Comparison of ENCODE assay signal across 17 mouse cellular contexts in genomic region chr2:153237193-153237592, GRCm38 (mm10). TPM values are rescaled to one million over a fixed set of nuclear protein-coding genes. Genes with fewer than 3 reads are reported as not detected.
DNase-seq lines count a peak whose midpoint lies in the region; ATAC-seq lines count a peak whose summit lies in the region.
"Had no signal": no experiment of that assay in that cellular context is flagged by ENCODE, and none has a peak within 500 bp of the region (broad histone marks: within the 10 kb centered on the region; RNA-seq: fewer than 3 reads in every experiment).

No protein-coding gene starts in this region.

- DNase-seq in liver, embryonic 11.5 days (ENCODE audit: low spot score): no peak
- DNase-seq in adipocyte (ENCODE audit: low spot score): peak; percentile 46
- no peak for DNase-seq in adrenal gland, adult 8-10 months
- no peak for DNase-seq in right cerebral cortex, postnatal 25 days
- DNase-seq: cerebellum, adult 9-10 months; layer of hippocampus, postnatal 36 days; left cerebral cortex, postnatal 4 days; right cerebral cortex, adult 18-20 months; thymus, postnatal 25 days had no signal

- peaks cover 68% of the 10 kb centered on the region for H3K36me3 ChIP-seq in liver, embryonic 12.5 days
- peaks cover 26% of the 10 kb centered on the region for H3K36me3 ChIP-seq in liver, embryonic 11.5 days (ENCODE audit: control insufficient read depth, insufficient read depth, low read length)
- peaks cover 14% of the 10 kb centered on the region for H3K36me3 ChIP-seq in intestine, embryonic 16.5 days (ENCODE audit: control insufficient read depth, insufficient read depth, low read length)
- peaks cover 20% of the 10 kb centered on the region for H3K36me3 ChIP-seq in stomach, embryonic 15.5 days

- no peaks in the 10 kb centered on the region for H3K9me3 ChIP-seq in liver, embryonic 12.5 days (replicated peaks)
- no peaks in the 10 kb centered on the region for H3K9me3 ChIP-seq in liver, embryonic 11.5 days (ENCODE audit: control insufficient read depth, low read length)
- H3K9me3 ChIP-seq in intestine, embryonic 16.5 days (ENCODE audit: control insufficient read depth, low read length): no peaks in the 10 kb centered on the region
- no peaks in the 10 kb centered on the region for H3K9me3 ChIP-seq in stomach, embryonic 15.5 days
- H3K9me3 ChIP-seq: forebrain, embryonic 12.5 days; heart, embryonic 15.5 days; kidney, embryonic 15.5 days; midbrain, embryonic 15.5 days had no signal

- H3K27ac ChIP-seq in liver, embryonic 12.5 days: no peak overlapping the region
- H3K27ac ChIP-seq in liver, embryonic 11.5 days (ENCODE audit: low read depth, low read length): no peak overlapping the region
- H3K27ac ChIP-seq in intestine, embryonic 16.5 days (ENCODE audit: low read length): peak overlapping the region; percentile 98; the same call in 1 of the 2 replicates
- peak overlapping the region; percentile 96 for H3K27ac ChIP-seq in stomach, embryonic 15.5 days
- H3K27ac ChIP-seq: forebrain, embryonic 12.5 days; heart, embryonic 15.5 days; kidney, embryonic 15.5 days; midbrain, embryonic 15.5 days had no signal

- H3K4me1 ChIP-seq in liver, embryonic 12.5 days: peaks cover 44% of the 10 kb centered on the region
- H3K4me1 ChIP-seq in liver, embryonic 11.5 days (replicated peaks; ENCODE audit: control insufficient read depth, insufficient read depth, low read length): peaks cover 25% of the 10 kb centered on the region
- peaks cover 22% of the 10 kb centered on the region for H3K4me1 ChIP-seq in intestine, embryonic 16.5 days (ENCODE audit: control insufficient read depth, insufficient read depth, low read length)
- H3K4me1 ChIP-seq in stomach, embryonic 15.5 days: peaks cover 20% of the 10 kb centered on the region

- no peaks in the 10 kb centered on the region for H3K27me3 ChIP-seq in liver, embryonic 12.5 days (replicated peaks)
- H3K27me3 ChIP-seq in liver, embryonic 11.5 days (replicated peaks; ENCODE audit: control insufficient read depth, insufficient read depth, low read length): no peaks in the 10 kb centered on the region
- H3K27me3 ChIP-seq in intestine, embryonic 16.5 days (replicated peaks; ENCODE audit: control insufficient read depth, insufficient read depth, low read length): no peaks in the 10 kb centered on the region
- no peaks in the 10 kb centered on the region for H3K27me3 ChIP-seq in stomach, embryonic 15.5 days (replicated peaks)
- H3K27me3 ChIP-seq: forebrain, embryonic 12.5 days; heart, embryonic 15.5 days; kidney, embryonic 15.5 days; midbrain, embryonic 15.5 days had no signal

- H3K9ac ChIP-seq in liver, embryonic 12.5 days: no peak overlapping the region
- H3K9ac ChIP-seq in liver, embryonic 11.5 days (ENCODE audit: low read depth, low read length): no peak overlapping the region
- H3K9ac ChIP-seq in intestine, embryonic 16.5 days (ENCODE audit: low read depth, low read length): 0 out of 2 replicates have a peak overlapping the region, but pooled peaks have one; percentile 99
- no peak overlapping the region for H3K9ac ChIP-seq in stomach, embryonic 15.5 days
- H3K9ac ChIP-seq: heart, embryonic 15.5 days; kidney, embryonic 15.5 days; midbrain, embryonic 15.5 days had no signal

- 76% methylated on average over 4 of the region's 4 CpGs for WGBS in liver, embryonic 12.5 days (ENCODE audit: insufficient replicate concordance)
- WGBS in liver, embryonic 11.5 days: 80% methylated on average over 4 of the region's 4 CpGs
- 64% methylated on average over 4 of the region's 4 CpGs for WGBS in intestine, embryonic 16.5 days
- 64% methylated on average over 4 of the region's 4 CpGs for WGBS in stomach, embryonic 15.5 days

- no peak for ATAC-seq in liver, embryonic 12.5 days
- ATAC-seq in liver, embryonic 11.5 days (replicated peaks; ENCODE audit: low FRiP score): no peak
- no peak for ATAC-seq in intestine, embryonic 16.5 days
- no peak for ATAC-seq in stomach, embryonic 15.5 days (ENCODE audit: insufficient read depth, low FRiP score, low read depth)
- ATAC-seq: lung, postnatal 0 days; midbrain, embryonic 15.5 days had no signal

- H3K4me3 ChIP-seq in liver, embryonic 12.5 days: no peak overlapping the region
- no peak overlapping the region for H3K4me3 ChIP-seq in liver, embryonic 11.5 days (ENCODE audit: low read depth, low read length)
- peak overlapping the region; percentile 88 for H3K4me3 ChIP-seq in intestine, embryonic 16.5 days (ENCODE audit: low read length)
- no peak overlapping the region for H3K4me3 ChIP-seq in stomach, embryonic 15.5 days (replicated peaks)
- H3K4me3 ChIP-seq: forebrain, embryonic 12.5 days; heart, embryonic 15.5 days; kidney, embryonic 15.5 days; midbrain, embryonic 15.5 days had no signal

- peak overlapping the region; percentile 84; the same call in 1 of the 2 replicates for H3K4me2 ChIP-seq in liver, embryonic 12.5 days
- no peak overlapping the region for H3K4me2 ChIP-seq in liver, embryonic 11.5 days
- H3K4me2 ChIP-seq in intestine, embryonic 16.5 days (ENCODE audit: low read depth, low read length): peak overlapping the region; percentile 66
- 0 out of 2 replicates have a peak overlapping the region, but pooled peaks have one; percentile 17 for H3K4me2 ChIP-seq in stomach, embryonic 15.5 days
- H3K4me2 ChIP-seq: forebrain, embryonic 12.5 days; heart, embryonic 15.5 days; kidney, embryonic 15.5 days; midbrain, embryonic 15.5 days had no signal

RNA-seq across cellular contexts. Expression of gene Plagl2, which starts 4.0 kb away (rescaled TPM):
- 24.4 and 26.8 TPM in 2 replicates for polyA plus RNA-seq in liver, embryonic 12.5 days (2016; fragmentation: Nextera tagmentation; extraction: Ambion mirVana)
- 45.2 and 45.9 TPM in 2 replicates for polyA plus RNA-seq in liver, embryonic 11.5 days (2014; fragmentation: Nextera tagmentation; extraction: Ambion mirVana)
- polyA plus RNA-seq in intestine, embryonic 16.5 days (2015; fragmentation: Nextera tagmentation; extraction: Ambion mirVana): 53.5 and 67.5 TPM in 2 replicates
- polyA plus RNA-seq in stomach, embryonic 15.5 days (2015; fragmentation: Nextera tagmentation; extraction: Ambion mirVana): 20.5 and 25.6 TPM in 2 replicates
- 10 to 100 TPM in 2 of 4 experiments, 1 to 10 TPM in 2; 9.0 to 14.0 (median 11.6) TPM for total RNA-seq in adrenal gland, adult 8-10 months (2022)

RNA-seq across cellular contexts. Expression of gene Pofut1, which starts 4.1 kb away (rescaled TPM):
- polyA plus RNA-seq in liver, embryonic 12.5 days (2016; fragmentation: Nextera tagmentation; extraction: Ambion mirVana): 3.6 and 4.3 TPM in 2 replicates
- polyA plus RNA-seq in liver, embryonic 11.5 days (2014; fragmentation: Nextera tagmentation; extraction: Ambion mirVana): 6.3 and 8.0 TPM in 2 replicates
- 13.3 and 13.5 TPM in 2 replicates for polyA plus RNA-seq in intestine, embryonic 16.5 days (2015; fragmentation: Nextera tagmentation; extraction: Ambion mirVana)
- polyA plus RNA-seq in stomach, embryonic 15.5 days (2015; fragmentation: Nextera tagmentation; extraction: Ambion mirVana): 8.8 and 9.0 TPM in 2 replicates
- 10 to 100 TPM; 74.6 to 88.0 (median 79.3) TPM for total RNA-seq in adrenal gland, adult 8-10 months (2022)

RNA-seq across cellular contexts. Expression of gene Tspyl3, which starts 12.0 kb away (rescaled TPM):
- polyA plus RNA-seq in liver, embryonic 12.5 days (2016; fragmentation: Nextera tagmentation; extraction: Ambion mirVana): 4.1 and 4.6 TPM in 2 replicates
- 6.5 and 6.8 TPM in 2 replicates for polyA plus RNA-seq in liver, embryonic 11.5 days (2014; fragmentation: Nextera tagmentation; extraction: Ambion mirVana)
- 10.7 and 11.4 TPM in 2 replicates for polyA plus RNA-seq in intestine, embryonic 16.5 days (2015; fragmentation: Nextera tagmentation; extraction: Ambion mirVana)
- 8.6 and 9.9 TPM in 2 replicates for polyA plus RNA-seq in stomach, embryonic 15.5 days (2015; fragmentation: Nextera tagmentation; extraction: Ambion mirVana)
- 1 to 10 TPM; 3.5 to 5.0 (median 3.9) TPM for total RNA-seq in adrenal gland, adult 8-10 months (2022)

RNA-seq across cellular contexts. Expression of gene Kif3b, which starts 54.0 kb away (rescaled TPM):
- polyA plus RNA-seq in liver, embryonic 12.5 days (2016; fragmentation: Nextera tagmentation; extraction: Ambion mirVana): 2.7 and 2.9 TPM in 2 replicates
- polyA plus RNA-seq in liver, embryonic 11.5 days (2014; fragmentation: Nextera tagmentation; extraction: Ambion mirVana): 3.2 and 3.5 TPM in 2 replicates
- polyA plus RNA-seq in intestine, embryonic 16.5 days (2015; fragmentation: Nextera tagmentation; extraction: Ambion mirVana): 8.2 and 8.3 TPM in 2 replicates
- polyA plus RNA-seq in stomach, embryonic 15.5 days (2015; fragmentation: Nextera tagmentation; extraction: Ambion mirVana): 6.3 and 7.0 TPM in 2 replicates
- 10 to 100 TPM; 28.7 to 34.4 (median 32.1) TPM for total RNA-seq in adrenal gland, adult 8-10 months (2022)

Comparison
In these comparisons a context has a peak if more than half of its experiments do, and no peak if none do; other contexts are left out.
1. H3K27ac ChIP-seq: peak in intestine, embryonic 16.5 days (single experiment) and stomach, embryonic 15.5 days (single experiment); none in liver, embryonic 12.5 days (single experiment) and liver, embryonic 11.5 days (single experiment).